Mouse (Mus musculus) stomach, embryonic 16.5 days (tissue): ENCODE data around the gene Gpank1. TPM values are rescaled to one million over a fixed set of nuclear protein-coding genes. Genes with fewer than 3 reads are reported as not detected.
A peak's percentile ranks its signal among the peaks of the same experiment; 100 is the strongest.

Source experiments
- ATAC-seq: fragments of 200-750 bp; cut with Nextera tagmentation; 2 replicates; pipeline ENCODE4 v1.8.0; 2017; ENCODE audit warnings: moderate number of reproducible peaks, moderate TSS enrichment; ENCODE audit not compliant: insufficient read depth, low FRiP score
- H3K27ac ChIP-seq: fragments of 300-500 bp; sonication (generic); 2 replicates; pipeline ENCODE4 v1.5.1; 2014; ENCODE audit warnings: low read length
- H3K27me3 ChIP-seq: fragments of 300-500 bp; sonication (generic); 2 replicates; pipeline ENCODE4 v1.6.1; 2014; ENCODE audit warnings: low read length, control low read depth, mixed read lengths; ENCODE audit not compliant: control insufficient read depth, insufficient read depth
- H3K36me3 ChIP-seq: fragments of 300-500 bp; sonication (generic); 2 replicates; pipeline ENCODE4 v1.6.1; 2014; ENCODE audit warnings: low read length; ENCODE audit not compliant: control insufficient read depth, insufficient read depth
- H3K4me1 ChIP-seq: fragments of 300-500 bp; sonication (generic); 2 replicates; pipeline ENCODE4 v1.6.1; 2014; ENCODE audit warnings: low read length, control low read depth, mixed read lengths; ENCODE audit not compliant: control insufficient read depth, insufficient read depth
- H3K4me2 ChIP-seq: fragments of 300-500 bp; sonication (generic); 2 replicates; pipeline ENCODE4 v1.6.1; 2014; ENCODE audit warnings: low read depth, low read length, mixed read lengths
- H3K4me3 ChIP-seq: fragments of 300-500 bp; sonication (generic); replicated peaks from 2 replicates; pipeline ENCODE4 v1.5.1; 2014; ENCODE audit warnings: mild to moderate bottlenecking, low read length
- H3K9ac ChIP-seq: fragments of 300-500 bp; sonication (generic); 2 replicates; pipeline ENCODE4 v1.6.1; 2014; ENCODE audit warnings: low read length
- H3K9me3 ChIP-seq: fragments of 300-500 bp; sonication (generic); replicated peaks from 2 replicates; pipeline ENCODE4 v1.6.1; 2016; ENCODE audit warnings: low read length, control low read depth; ENCODE audit not compliant: control insufficient read depth
- WGBS: fragments of 180-500 bp; shearing (Covaris S2); extraction: QIAGEN DNeasy Blood & Tissue Kit; methylation state at CpG from one replicate; pipeline ENCODE4 v1.1.7; 2014; 5-methylcytosine and 5-hydroxymethylcytosine counted together
- polyA plus RNA-seq: library from polyadenylated mRNA; unstranded; fragments of >200 nt; fragmentation: Nextera tagmentation; extraction: Ambion mirVana; gene quantifications from 2 replicates; pipeline ENCODE4 v1.2.1, GENCODE M21; 2015

The Gpank1 gene
- polyA plus RNA-seq: 18.1 and 19.4 TPM in 2 replicates

DNA sequence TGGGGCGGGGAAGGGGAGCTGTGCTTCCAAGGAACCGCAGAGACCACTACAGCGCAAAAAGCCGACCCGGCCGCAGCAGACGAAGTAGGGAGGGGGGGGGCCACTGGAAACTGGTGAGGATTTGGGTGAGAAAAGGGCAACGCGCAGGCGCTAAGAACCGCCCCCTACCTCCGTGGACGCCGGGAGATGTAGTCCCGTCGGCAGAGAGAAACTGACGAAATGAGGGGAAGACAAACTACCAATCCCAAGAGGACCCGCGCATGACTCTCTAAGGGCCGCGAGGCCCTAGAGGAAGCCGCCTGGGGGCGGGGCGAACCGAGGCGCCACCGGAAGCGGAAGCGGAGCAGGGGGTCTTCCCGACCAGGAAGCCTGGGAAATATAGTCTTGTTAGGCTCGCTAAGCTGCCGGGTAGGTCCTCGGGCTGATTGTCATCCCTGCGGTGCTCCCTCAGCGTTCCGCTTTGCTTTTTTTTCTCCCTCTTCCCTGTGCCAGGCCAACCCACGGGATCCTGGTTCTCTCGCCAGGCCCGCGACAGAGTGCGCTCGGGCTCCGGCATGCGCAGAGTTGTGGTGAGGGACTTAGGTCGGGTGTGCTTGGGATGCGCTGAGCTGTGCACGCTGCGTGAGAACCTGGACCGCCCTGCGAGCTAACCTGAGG, at the start of gene Gpank1:
Gene Gpank1 (plus strand): TSS at position 313 of the 657 bp plus-strand sequence.
- H3K4me3 ChIP-seq: peak within 1 kb of the TSS; percentile 61
- under 1% methylated on average over 50 of the region's 50 CpGs for WGBS
- H3K27me3 ChIP-seq: no peaks in the 10 kb centered on the region
- H3K4me2 ChIP-seq: peak within 1 kb of the TSS; percentile 97
- peak; percentile 96 for ATAC-seq
- H3K36me3 ChIP-seq: 0 out of 2 replicates have a peak, but pooled peaks cover 13% of the 10 kb centered on the region
- H3K27ac ChIP-seq: peak within 1 kb of the TSS; percentile 95
- peaks cover 28% of the 10 kb centered on the region for H3K4me1 ChIP-seq
- H3K9ac ChIP-seq: peak within 1 kb of the TSS; percentile 89
- H3K9me3 ChIP-seq: no peaks in the 10 kb centered on the region

GRCm38 (mm10) chr17:35074097-35074496, 47.2 kb upstream of the Gpank1 start:
- 49% methylated on average over 17 of the region's 17 CpGs for WGBS
- Histone ChIP-seq H3K4me1 (peaks cover 8% of the 10 kb centered on the region; the same call in 1 of the 2 replicates), H3K36me3 (no peaks in the 10 kb centered on the region), H3K4me2 (no peak overlapping the region), H3K4me3 (no peak overlapping the region), H3K27me3 (no peaks in the 10 kb centered on the region), H3K9ac (peak overlapping the region; percentile 35; the same call in 1 of the 2 replicates), H3K9me3 (no peaks in the 10 kb centered on the region), H3K27ac (no peak overlapping the region)
- ATAC-seq: no peak

DNA sequence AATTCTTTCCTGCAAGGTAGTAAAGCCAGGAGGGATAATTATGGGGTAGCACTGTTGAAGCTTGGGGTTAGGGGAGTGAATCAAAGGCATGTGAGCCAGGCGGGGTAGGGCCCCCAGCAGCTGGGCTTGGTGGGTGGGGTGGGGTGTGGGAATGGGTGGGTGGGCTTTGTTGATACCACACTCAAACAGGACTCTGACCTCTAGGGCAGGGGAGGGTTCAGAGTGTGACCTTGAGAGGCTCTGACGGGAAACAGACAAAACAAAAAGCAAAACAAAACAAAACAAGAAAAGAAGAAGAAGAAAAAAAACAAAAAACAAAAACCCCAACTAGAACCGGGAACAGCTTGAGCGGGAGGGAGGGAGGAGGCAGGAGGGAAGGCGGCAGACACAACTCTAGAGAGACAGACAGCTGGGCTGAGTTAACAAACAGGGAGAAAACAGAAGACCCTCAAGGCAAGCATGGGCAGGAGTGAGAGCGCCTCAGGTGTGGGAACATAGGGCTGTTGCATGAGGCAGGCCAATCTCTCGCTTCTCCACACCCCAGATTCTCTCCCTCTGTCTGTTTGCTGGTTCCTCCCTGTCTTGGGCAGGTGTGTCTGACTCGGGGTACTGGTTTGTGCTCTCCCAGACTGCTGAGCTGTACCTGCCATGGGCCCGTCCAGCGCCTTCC, 44.6 kb upstream of the Gpank1 start, which contains the start of gene Ly6g6e:
Gene Ly6g6e (plus strand): TSS at position 396 of the 670 bp plus-strand sequence.
- Histone ChIP-seq H3K4me1 (peaks cover 10% of the 10 kb centered on the region), H3K9ac (peak within 1 kb of the TSS; percentile 69), H3K4me2 (peak within 1 kb of the TSS; percentile 40), H3K27ac (peak within 1 kb of the TSS; percentile 60), H3K27me3 (no peaks in the 10 kb centered on the region), H3K36me3 (no peaks in the 10 kb centered on the region), H3K9me3 (no peaks in the 10 kb centered on the region), H3K4me3 (peak within 1 kb of the TSS; percentile 39)
- ATAC-seq: 0 out of 2 replicates have a peak, but pooled peaks have one; percentile 16
- 30% methylated on average over 10 of the region's 10 CpGs for WGBS

DNA sequence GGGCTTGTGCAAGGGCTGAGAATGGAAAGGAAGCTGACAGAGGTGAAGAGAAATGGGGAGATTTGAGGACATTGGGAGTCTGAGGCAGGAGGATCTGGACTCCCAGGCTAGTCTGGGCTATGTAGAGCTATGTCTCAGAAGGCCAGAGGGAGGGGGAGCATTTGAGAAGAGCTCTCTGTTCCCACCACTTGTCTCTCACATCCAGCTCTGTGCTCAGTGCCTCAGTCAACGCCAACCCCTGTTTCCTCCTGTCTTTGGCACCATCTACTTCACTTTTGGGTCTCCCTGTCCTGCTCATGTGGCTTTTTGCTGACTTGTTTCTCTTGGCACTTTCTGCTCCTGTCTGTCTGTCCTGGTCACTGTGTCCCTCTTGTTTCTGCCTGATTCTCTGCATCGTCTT, 44.0 kb upstream of the Gpank1 start:
- peaks cover 10% of the 10 kb centered on the region for H3K4me1 ChIP-seq
- H3K36me3 ChIP-seq: no peaks in the 10 kb centered on the region
- no peaks in the 10 kb centered on the region for H3K27me3 ChIP-seq
- H3K27ac ChIP-seq: peak overlapping the region; percentile 60
- H3K9me3 ChIP-seq: no peaks in the 10 kb centered on the region
- H3K4me2 ChIP-seq: peak overlapping the region; percentile 37
- 55% methylated on average over 2 of the region's 2 CpGs for WGBS
- ATAC-seq: no peak; the same call in 1 of the 2 replicates
- peak overlapping the region; percentile 69 for H3K9ac ChIP-seq
- H3K4me3 ChIP-seq: peak overlapping the region; percentile 39

DNA sequence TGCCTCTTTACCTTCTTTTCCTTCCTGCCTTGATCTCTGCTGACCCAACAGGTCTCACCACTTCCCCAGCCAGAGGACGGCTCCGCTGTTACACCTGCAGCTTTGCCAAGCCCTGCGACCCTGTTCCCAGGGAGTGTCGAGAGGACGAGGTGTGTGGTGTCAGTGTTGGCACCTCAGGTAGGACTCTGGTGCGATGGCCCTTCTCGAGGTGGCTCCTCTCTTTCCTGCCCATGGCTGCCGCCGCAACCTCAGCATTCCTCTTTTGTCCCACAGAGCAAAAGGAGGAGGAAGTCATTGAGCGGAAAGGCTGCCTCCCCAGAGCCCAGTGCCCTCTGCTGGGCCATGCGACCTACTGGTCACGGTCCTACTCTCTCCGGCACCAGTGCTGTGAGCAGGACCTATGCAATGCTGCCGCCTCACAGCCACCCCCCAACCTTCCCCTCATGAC, 43.4 kb upstream of the Gpank1 start, which contains the start of gene Ly6g6d:
Gene Ly6g6d (minus strand): TSS at position 280 of the 448 bp plus-strand sequence.
- no peaks in the 10 kb centered on the region for H3K27me3 ChIP-seq
- no peaks in the 10 kb centered on the region for H3K9me3 ChIP-seq
- H3K4me2 ChIP-seq: peak within 1 kb of the TSS; percentile 37
- peak within 1 kb of the TSS; percentile 69 for H3K9ac ChIP-seq
- peak; percentile 56 for ATAC-seq
- H3K4me1 ChIP-seq: peaks cover 10% of the 10 kb centered on the region
- no peaks in the 10 kb centered on the region for H3K36me3 ChIP-seq
- WGBS: 12% methylated on average over 14 of the region's 14 CpGs
- H3K4me3 ChIP-seq: peak within 1 kb of the TSS; percentile 39
- peak within 1 kb of the TSS; percentile 60 for H3K27ac ChIP-seq

- H3K4me2 ChIP-seq: 0 out of 2 replicates have a peak overlapping the region, but pooled peaks have one; percentile 3
- H3K36me3 ChIP-seq: no peaks in the 10 kb centered on the region
- no peaks in the 10 kb centered on the region for H3K27me3 ChIP-seq
- ATAC-seq: no peak
- no peak overlapping the region for H3K4me3 ChIP-seq
- H3K27ac ChIP-seq: no peak overlapping the region
- peaks cover 10% of the 10 kb centered on the region for H3K4me1 ChIP-seq
- no peaks in the 10 kb centered on the region for H3K9me3 ChIP-seq
- WGBS: 42% methylated on average over 9 of the region's 9 CpGs
- peak overlapping the region; percentile 27; the same call in 1 of the 2 replicates for H3K9ac ChIP-seq
Measured at GRCm38 (mm10) chr17:35079778-35080177, 41.5 kb upstream of the Gpank1 start.

DNA sequence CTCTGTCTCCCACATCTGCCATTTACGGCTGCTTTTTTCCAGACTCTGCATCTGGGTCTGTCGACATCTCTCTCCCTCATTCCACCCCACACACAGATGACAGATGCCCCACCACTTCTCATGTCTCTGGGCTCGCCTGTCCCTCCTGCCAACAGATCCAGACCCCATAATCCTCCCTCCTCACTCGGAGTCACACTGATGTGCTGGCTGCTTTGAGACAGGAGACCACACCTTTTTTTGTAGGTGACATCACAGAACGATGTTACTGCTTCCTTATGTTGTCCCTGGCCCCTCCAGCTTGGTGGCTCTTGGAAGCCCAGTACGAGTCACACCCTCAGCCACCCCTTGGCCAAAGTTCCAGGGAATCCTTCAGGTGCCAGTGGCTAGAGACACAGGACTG, 41.0 kb upstream of the Gpank1 start:
- ATAC-seq: no peak
- H3K27ac ChIP-seq: no peak overlapping the region

DNA sequence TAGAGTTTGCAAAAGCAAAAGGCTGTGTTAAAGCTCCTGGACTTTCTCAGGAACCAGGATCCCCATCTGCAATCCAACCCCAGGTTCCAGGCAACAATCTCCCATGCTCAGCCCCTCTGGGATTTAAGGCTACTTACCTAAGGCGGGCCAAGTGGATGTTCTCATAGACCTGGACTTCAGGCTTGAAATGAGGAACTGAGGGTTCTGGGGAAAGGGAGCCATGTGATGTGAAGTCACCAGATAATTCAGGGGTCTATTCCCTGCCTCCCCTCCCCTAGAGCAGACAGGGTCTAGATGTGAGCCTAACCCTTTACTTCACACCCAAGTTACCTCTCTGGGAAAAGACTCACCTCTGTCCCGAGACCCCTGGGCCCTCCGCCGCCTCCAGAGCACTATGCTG, 40.5 kb upstream of the Gpank1 start:
- Histone ChIP-seq H3K27me3 (no peaks in the 10 kb centered on the region), H3K4me3 (no peak overlapping the region), H3K9ac (no peak overlapping the region), H3K9me3 (no peaks in the 10 kb centered on the region), H3K36me3 (no peaks in the 10 kb centered on the region), H3K4me2 (no peak overlapping the region), H3K27ac (no peak overlapping the region), H3K4me1 (peaks cover 10% of the 10 kb centered on the region)
- 79% methylated on average over 4 of the region's 4 CpGs for WGBS
- no peak for ATAC-seq

More for the DNA sequence above, 41.0 kb upstream of the Gpank1 start:
- no peak overlapping the region for H3K4me2 ChIP-seq
- H3K4me1 ChIP-seq: peaks cover 10% of the 10 kb centered on the region
- 49% methylated on average over 6 of the region's 6 CpGs for WGBS
- no peaks in the 10 kb centered on the region for H3K9me3 ChIP-seq
- no peaks in the 10 kb centered on the region for H3K27me3 ChIP-seq
- no peaks in the 10 kb centered on the region for H3K36me3 ChIP-seq
- H3K9ac ChIP-seq: 0 out of 2 replicates have a peak overlapping the region, but pooled peaks have one; percentile 27
- H3K4me3 ChIP-seq: no peak overlapping the region
